Mouse (Mus musculus): Measurements from ENCODE around the gene Wwox. TPM values are rescaled to one million over a fixed set of nuclear protein-coding genes. Genes with fewer than 3 reads are reported as not detected.
"Not testable (repeated sequence)": the region's sequence is repeated elsewhere in the genome, so short reads cannot be mapped to it uniquely, and the experiment has no call there.

Wwox gene
- polyA plus RNA-seq, 1 experiment from 2014 or later, result 10.4 TPM

- no peak overlapping the region for H3K4me2 ChIP-seq
- H3K27me3 ChIP-seq (replicated peaks), result no peaks in the 10 kb centered on the region
- H3K9me3 ChIP-seq (replicated peaks), result peaks cover 6% of the 10 kb centered on the region; the same call in 1 of the 2 replicates
- no peaks in the 10 kb centered on the region for H3K36me3 ChIP-seq
- H3K27ac ChIP-seq (ENCODE audit: poor library complexity, severe bottlenecking), result no peak overlapping the region
- no peak overlapping the region for H3K4me3 ChIP-seq
- 86% methylated on average over 22 of the region's 22 CpGs for WGBS
- H3K4me1 ChIP-seq (replicated peaks), result peaks cover 9% of the 10 kb centered on the region
- ATAC-seq (ENCODE audit: insufficient number of reproducible peaks, low FRiP score), result no peak
- H3K9ac ChIP-seq, result no peak overlapping the region
These were observed 368.4 kb downstream of the Wwox start for GRCm38 (mm10) chr8:114807676-114808426.

GRCm38 (mm10) chr8:114810470-114810869, 371.0 kb downstream of the Wwox start:
- H3K9me3 ChIP-seq (replicated peaks), result peaks cover 6% of the 10 kb centered on the region; the same call in 1 of the 2 replicates
- 84% methylated on average over 5 of the region's 5 CpGs for WGBS
- no peak overlapping the region for H3K27ac ChIP-seq (ENCODE audit: poor library complexity, severe bottlenecking)
- no peak overlapping the region for H3K4me3 ChIP-seq
- H3K4me2 ChIP-seq, result no peak overlapping the region
- H3K4me1 ChIP-seq (replicated peaks), result peaks cover 10% of the 10 kb centered on the region
- no peaks in the 10 kb centered on the region for H3K27me3 ChIP-seq (replicated peaks)
- H3K9ac ChIP-seq, result no peak overlapping the region
- no peak for ATAC-seq (ENCODE audit: insufficient number of reproducible peaks, low FRiP score)
- no peaks in the 10 kb centered on the region for H3K36me3 ChIP-seq

DNA sequence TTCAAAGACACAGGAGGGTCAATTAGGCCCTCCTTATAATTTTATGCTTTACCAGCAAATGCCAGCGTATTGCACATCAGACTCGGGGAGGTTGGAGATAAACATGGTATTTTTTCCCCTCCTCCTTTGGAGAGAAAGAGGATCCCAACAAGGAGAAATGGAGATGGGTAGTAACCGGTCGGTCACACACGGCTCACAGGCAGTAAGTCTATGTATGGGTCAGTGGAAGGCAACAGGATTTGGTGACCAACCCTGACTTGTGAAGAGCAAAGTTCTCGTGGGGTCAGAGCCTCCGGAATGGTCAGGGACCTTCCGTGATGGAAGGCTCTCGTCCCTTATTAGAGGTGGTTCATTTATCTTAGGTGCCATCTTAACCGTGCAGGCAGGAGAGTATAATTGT, 374.4 kb downstream of the Wwox start:
- Histone ChIP-seq H3K4me3 (no peak overlapping the region), H3K4me1 (replicated peaks) (peaks cover 24% of the 10 kb centered on the region), H3K9ac (no peak overlapping the region), H3K36me3 (no peaks in the 10 kb centered on the region), H3K9me3 (replicated peaks) (peaks cover 6% of the 10 kb centered on the region; the same call in 1 of the 2 replicates), H3K27me3 (replicated peaks) (no peaks in the 10 kb centered on the region), H3K27ac (ENCODE audit: poor library complexity, severe bottlenecking) (no peak overlapping the region), H3K4me2 (no peak overlapping the region)
- WGBS, result 88% methylated on average over 10 of the region's 10 CpGs
- ATAC-seq (ENCODE audit: insufficient number of reproducible peaks, low FRiP score), result no peak

DNA sequence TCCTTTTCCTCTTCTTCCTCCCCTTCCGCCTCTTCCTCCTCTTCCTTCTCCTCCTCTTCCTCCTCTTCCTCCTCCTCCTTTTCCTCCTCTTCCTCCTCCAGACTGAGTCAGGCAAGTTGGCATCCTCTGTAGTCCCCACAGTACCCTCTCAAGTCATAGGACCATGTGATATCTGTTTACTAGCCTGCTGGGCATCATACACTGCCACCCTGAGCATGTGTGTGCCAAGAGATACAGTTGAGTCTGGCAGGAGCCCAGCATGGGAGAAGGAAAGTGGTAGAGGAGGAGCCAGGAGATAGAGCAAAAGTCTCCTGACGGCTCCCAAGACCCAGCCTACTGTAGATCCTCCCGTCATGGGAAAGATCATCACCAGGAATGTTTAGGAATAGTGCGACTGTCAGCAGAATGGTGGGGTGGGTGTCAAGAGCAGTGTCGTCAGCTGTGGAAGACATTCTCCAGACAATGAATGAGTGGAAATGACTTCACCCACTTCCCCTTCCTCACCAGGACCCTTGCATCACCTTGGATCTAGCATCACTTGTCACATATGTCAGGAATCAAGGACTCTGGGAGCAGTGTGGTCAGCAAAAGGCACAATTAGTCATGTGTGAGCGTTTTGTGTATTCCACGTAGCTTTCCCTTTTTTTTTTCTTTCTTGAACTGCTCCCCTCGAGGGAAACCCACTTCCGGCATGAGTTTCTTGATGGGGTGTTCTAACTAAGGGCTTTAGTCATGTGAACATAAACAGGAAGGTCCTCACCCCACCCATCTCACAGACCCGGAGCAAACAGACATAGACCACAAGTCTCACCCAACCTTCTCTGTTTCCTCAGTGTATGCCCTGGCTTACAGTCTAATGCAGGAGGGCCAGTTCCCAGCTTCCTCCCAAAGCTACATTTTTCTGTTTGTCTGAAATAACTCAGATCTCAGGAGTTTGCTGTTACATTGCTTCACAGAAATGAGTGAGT, 375.6 kb downstream of the Wwox start:
- H3K27me3 ChIP-seq (replicated peaks), result 0 out of 2 replicates have a peak, but pooled peaks cover 4% of the 10 kb centered on the region
- H3K27ac ChIP-seq (ENCODE audit: poor library complexity, severe bottlenecking), result peak overlapping the region; percentile 69
- H3K4me2 ChIP-seq, result no peak overlapping the region
- H3K4me3 ChIP-seq, result no peak overlapping the region
- H3K9ac ChIP-seq, result no peak overlapping the region
- H3K4me1 ChIP-seq (replicated peaks), result peaks cover 24% of the 10 kb centered on the region
- H3K9me3 ChIP-seq (replicated peaks), result peaks cover 6% of the 10 kb centered on the region; the same call in 1 of the 2 replicates
- no peaks in the 10 kb centered on the region for H3K36me3 ChIP-seq
- ATAC-seq (ENCODE audit: insufficient number of reproducible peaks, low FRiP score), result peak; percentile 71
- WGBS, result 32% methylated on average over 10 of the region's 10 CpGs

DNA sequence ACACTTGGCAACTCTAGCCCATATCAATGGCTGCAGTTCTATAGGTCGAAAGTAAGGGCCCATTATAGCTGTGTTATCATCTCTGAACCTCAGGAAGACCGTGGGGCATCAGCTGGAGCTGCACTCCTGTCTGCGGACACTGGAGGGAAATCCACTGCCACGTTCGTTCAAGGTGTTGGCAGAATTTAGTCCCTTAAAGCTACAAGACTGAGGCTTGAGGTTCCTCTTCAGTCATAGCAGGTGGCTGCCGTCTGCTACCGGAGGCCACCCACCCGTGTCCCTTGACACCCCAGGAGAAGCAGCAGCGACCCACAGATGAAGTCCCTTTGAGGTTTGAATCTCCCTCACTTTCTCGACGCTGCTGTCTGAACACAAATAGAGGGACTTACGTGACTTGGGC, 376.9 kb downstream of the Wwox start:
- Histone ChIP-seq H3K4me3 (no peak overlapping the region), H3K36me3 (no peaks in the 10 kb centered on the region), H3K4me2 (no peak overlapping the region), H3K9ac (no peak overlapping the region), H3K27ac (ENCODE audit: poor library complexity, severe bottlenecking) (no peak overlapping the region; the same call in 1 of the 2 replicates), H3K27me3 (replicated peaks) (0 out of 2 replicates have a peak, but pooled peaks cover 4% of the 10 kb centered on the region), H3K9me3 (replicated peaks) (peaks cover under 1% of the 10 kb centered on the region; the same call in 1 of the 2 replicates), H3K4me1 (replicated peaks) (peaks cover 24% of the 10 kb centered on the region)
- ATAC-seq (ENCODE audit: insufficient number of reproducible peaks, low FRiP score), result no peak
- 52% methylated on average over 12 of the region's 12 CpGs for WGBS

DNA sequence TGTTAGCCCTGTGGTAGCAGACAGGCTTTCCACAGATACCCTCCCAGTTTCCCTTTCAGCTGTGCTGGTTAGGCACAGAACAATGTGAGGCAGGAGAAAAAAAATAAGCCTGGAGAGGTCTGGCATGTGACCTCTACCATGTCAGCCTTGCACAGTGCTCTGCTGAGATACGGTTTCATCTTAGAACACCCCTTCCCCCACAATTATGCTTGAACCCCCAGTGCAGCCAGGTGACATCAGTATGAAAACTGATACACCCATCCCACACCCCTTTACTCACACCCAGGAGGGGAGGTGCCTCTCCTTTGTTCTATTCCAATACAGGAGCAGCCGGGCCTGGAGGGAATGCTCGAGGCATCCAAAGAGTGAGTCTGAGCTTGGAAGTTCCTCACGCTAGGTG, 377.5 kb downstream of the Wwox start:
- Histone ChIP-seq H3K9ac (no peak overlapping the region), H3K27ac (ENCODE audit: poor library complexity, severe bottlenecking) (no peak overlapping the region), H3K36me3 (no peaks in the 10 kb centered on the region), H3K4me3 (no peak overlapping the region), H3K4me2 (no peak overlapping the region), H3K9me3 (replicated peaks) (no peaks in the 10 kb centered on the region), H3K4me1 (replicated peaks) (peaks cover 24% of the 10 kb centered on the region), H3K27me3 (replicated peaks) (0 out of 2 replicates have a peak, but pooled peaks cover 4% of the 10 kb centered on the region)
- WGBS, result 40% methylated on average over 4 of the region's 4 CpGs
- ATAC-seq (ENCODE audit: insufficient number of reproducible peaks, low FRiP score), result peak; percentile 20

DNA sequence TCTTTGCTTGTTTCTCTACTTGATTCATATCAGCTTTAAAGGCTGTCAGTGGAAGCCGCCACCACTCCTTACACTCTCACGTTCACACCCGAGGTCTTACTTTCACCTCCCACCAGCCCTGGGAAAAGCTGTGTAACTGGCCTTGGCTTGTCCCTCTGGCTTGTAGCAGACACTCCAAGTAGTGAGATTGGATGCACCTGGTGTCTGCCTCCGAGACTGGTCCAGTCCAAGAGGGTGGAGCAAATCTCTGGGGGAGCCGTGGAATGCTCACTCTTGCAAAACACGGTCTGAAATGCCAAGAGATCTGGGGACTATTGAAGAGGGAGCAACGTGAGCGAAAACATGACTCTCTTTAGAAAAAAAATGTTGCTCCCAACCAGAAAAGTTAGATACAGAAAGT, 382.1 kb downstream of the Wwox start:
- ATAC-seq (ENCODE audit: insufficient number of reproducible peaks, low FRiP score), result no peak
- Histone ChIP-seq H3K27me3 (replicated peaks) (0 out of 2 replicates have a peak, but pooled peaks cover 4% of the 10 kb centered on the region), H3K4me1 (replicated peaks) (peaks cover 8% of the 10 kb centered on the region), H3K36me3 (no peaks in the 10 kb centered on the region), H3K9me3 (replicated peaks) (no peaks in the 10 kb centered on the region), H3K4me3 (no peak overlapping the region), H3K4me2 (no peak overlapping the region), H3K9ac (no peak overlapping the region), H3K27ac (ENCODE audit: poor library complexity, severe bottlenecking) (no peak overlapping the region)
- WGBS, result 61% methylated on average over 8 of the region's 8 CpGs

GRCm38 (mm10) chr8:114825460-114825859, 386.0 kb downstream of the Wwox start:
- H3K4me3 ChIP-seq, result no peak overlapping the region
- H3K27ac ChIP-seq (ENCODE audit: poor library complexity, severe bottlenecking), result no peak overlapping the region
- 92% methylated on average over 8 of the region's 8 CpGs for WGBS
- no peak for ATAC-seq (ENCODE audit: insufficient number of reproducible peaks, low FRiP score)
- H3K4me1 ChIP-seq (replicated peaks), result no peaks in the 10 kb centered on the region; the same call in 1 of the 2 replicates
- H3K9me3 ChIP-seq (replicated peaks), result no peaks in the 10 kb centered on the region
- no peak overlapping the region for H3K9ac ChIP-seq
- no peak overlapping the region for H3K4me2 ChIP-seq
- H3K27me3 ChIP-seq (replicated peaks), result no peaks in the 10 kb centered on the region
- H3K36me3 ChIP-seq, result no peaks in the 10 kb centered on the region

- Histone ChIP-seq H3K4me3 (no peak overlapping the region), H3K4me2 (no peak overlapping the region), H3K4me1 (replicated peaks) (peaks cover 5% of the 10 kb centered on the region; the same call in 1 of the 2 replicates), H3K27ac (ENCODE audit: poor library complexity, severe bottlenecking) (no peak overlapping the region), H3K9me3 (replicated peaks) (no peaks in the 10 kb centered on the region), H3K9ac (no peak overlapping the region), H3K36me3 (no peaks in the 10 kb centered on the region), H3K27me3 (replicated peaks) (no peaks in the 10 kb centered on the region)
- WGBS, result 78% methylated on average over 5 of the region's 5 CpGs
- ATAC-seq (ENCODE audit: insufficient number of reproducible peaks, low FRiP score), result no peak
These were observed 387.5 kb downstream of the Wwox start for GRCm38 (mm10) chr8:114826991-114827390.

- not testable (repeated sequence) for H3K9ac ChIP-seq; ATAC-seq (ENCODE audit: insufficient number of reproducible peaks, low FRiP score); H3K4me2 ChIP-seq; H3K36me3 ChIP-seq; H3K27me3 ChIP-seq (replicated peaks); H3K4me3 ChIP-seq; H3K27ac ChIP-seq (ENCODE audit: poor library complexity, severe bottlenecking); H3K9me3 ChIP-seq (replicated peaks)
- no CpG with 5 or more reads among the region's 1 CpGs for WGBS
- H3K4me1 ChIP-seq (replicated peaks), result peaks cover 13% of the 10 kb centered on the region
These were observed 388.4 kb downstream of the Wwox start for GRCm38 (mm10) chr8:114827810-114828209.

GRCm38 (mm10) chr8:114831595-114831994, 392.1 kb downstream of the Wwox start:
- Histone ChIP-seq H3K9me3 (replicated peaks) (no peaks in the 10 kb centered on the region), H3K4me2 (no peak overlapping the region), H3K27ac (ENCODE audit: poor library complexity, severe bottlenecking) (no peak overlapping the region), H3K9ac (no peak overlapping the region), H3K4me1 (replicated peaks) (peaks cover 29% of the 10 kb centered on the region), H3K4me3 (no peak overlapping the region), H3K36me3 (no peaks in the 10 kb centered on the region), H3K27me3 (replicated peaks) (no peaks in the 10 kb centered on the region)
- WGBS, result 72% methylated on average over 9 of the region's 9 CpGs
- ATAC-seq (ENCODE audit: insufficient number of reproducible peaks, low FRiP score), result no peak
